In the genomic region with DNA sequence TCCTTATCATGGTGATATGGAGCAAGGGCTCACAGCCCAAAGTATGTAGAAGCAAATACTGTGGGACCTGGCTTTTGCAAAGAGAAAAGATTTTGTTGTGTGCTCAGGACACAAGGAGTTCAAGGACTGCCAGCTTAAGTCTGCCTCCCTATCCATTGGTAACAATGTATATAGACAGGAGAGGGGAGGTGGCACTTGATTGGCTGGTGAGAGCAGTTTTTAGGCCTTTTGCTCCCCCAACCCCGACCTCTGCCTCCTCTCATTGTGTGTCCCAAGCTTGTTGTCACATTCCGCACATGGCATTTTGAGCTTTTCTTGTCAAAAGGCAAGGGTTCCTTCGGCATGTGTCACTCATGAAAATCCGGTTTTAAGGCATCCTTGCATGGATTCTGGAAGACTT, we compare ENCODE assay signal across 17 mouse cellular contexts.
"Had no signal": no experiment of that assay in that cellular context is flagged by ENCODE, and none has a peak within 500 bp of the region (broad histone marks: within the 10 kb centered on the region; RNA-seq: fewer than 3 reads in every experiment).

No protein-coding gene starts in this region.

- H3K4me1 ChIP-seq: stomach, embryonic 15.5 days had no signal

- H3K9me3 ChIP-seq: midbrain, embryonic 10.5 days; midbrain, embryonic 12.5 days; neural tube, embryonic 13.5 days; neural tube, embryonic 15.5 days; stomach, embryonic 15.5 days had no signal

- H3K27ac ChIP-seq: midbrain, embryonic 10.5 days; midbrain, embryonic 12.5 days; stomach, embryonic 15.5 days; stomach, postnatal 0 days had no signal

- H3K4me2 ChIP-seq: lung, embryonic 14.5 days; midbrain, embryonic 12.5 days; neural tube, embryonic 13.5 days; neural tube, embryonic 15.5 days; stomach, embryonic 15.5 days had no signal

- H3K27me3 ChIP-seq: midbrain, embryonic 12.5 days; neural tube, embryonic 13.5 days; neural tube, embryonic 15.5 days; stomach, embryonic 15.5 days had no signal

- ATAC-seq: midbrain, embryonic 16.5 days had no signal

- H3K9ac ChIP-seq: lung, embryonic 14.5 days; midbrain, embryonic 12.5 days; neural tube, embryonic 13.5 days; neural tube, embryonic 15.5 days; stomach, embryonic 15.5 days had no signal

- DNase-seq: lung, adult 18-20 months; lung, embryonic 14.5 days; lung, postnatal 10 days; lung, postnatal 4 days; midbrain, embryonic 14.5 days; right cerebral cortex, postnatal 14 days; thymus, adult 2 months; thymus, postnatal 25 days; thymus, postnatal 4 days had no signal

- H3K36me3 ChIP-seq: midbrain, embryonic 10.5 days; midbrain, embryonic 12.5 days; neural tube, embryonic 13.5 days; neural tube, embryonic 15.5 days; stomach, embryonic 15.5 days had no signal

- H3K4me3 ChIP-seq: midbrain, embryonic 10.5 days; midbrain, embryonic 12.5 days; myocyte; neural tube, embryonic 13.5 days; neural tube, embryonic 15.5 days; stomach, embryonic 15.5 days had no signal
